Mouse (Mus musculus) midbrain, embryonic 11.5 days (tissue): ENCODE measurements at regions not wholly inside any gene's neighbourhood (a gene's known extent, or its start where the extent isn't known, plus 50 kb on each side); places are given as distances from the start of the nearest gene placed in this dataset.
A peak's percentile ranks its signal among the peaks of the same experiment; 100 is the strongest.

Experiments
- ATAC-seq: fragments of 200-750 bp; cut with Nextera tagmentation; 2 replicates; pipeline ENCODE4 v1.8.0; 2017; ENCODE audit warnings: moderate TSS enrichment, moderate library complexity; ENCODE audit not compliant: low FRiP score
- DNase-seq: peaks from one replicate; pipeline ENCODE4 v3.0.0; 2015; ENCODE audit warnings: low spot score; ENCODE audit errors: missing footprints
- H3K27ac ChIP-seq: fragments of 300-500 bp; sonication (generic); 2 replicates; pipeline ENCODE4 v1.5.1; 2014; ENCODE audit warnings: low read depth, low read length
- H3K27me3 ChIP-seq: fragments of 300-500 bp; sonication (generic); 2 replicates; pipeline ENCODE4 v1.6.1; 2014; ENCODE audit warnings: mild to moderate bottlenecking, low read length, moderate library complexity, mixed read lengths; ENCODE audit not compliant: control insufficient read depth, insufficient read depth
- H3K36me3 ChIP-seq: fragments of 300-500 bp; sonication (generic); 2 replicates; pipeline ENCODE4 v1.6.1; 2014; ENCODE audit warnings: mild to moderate bottlenecking, low read length, moderate library complexity, mixed read lengths; ENCODE audit not compliant: control insufficient read depth, insufficient read depth
- H3K4me1 ChIP-seq: fragments of 300-500 bp; sonication (generic); 2 replicates; pipeline ENCODE4 v1.6.1; 2014; ENCODE audit warnings: low read length; ENCODE audit not compliant: control insufficient read depth, insufficient read depth
- H3K4me2 ChIP-seq: fragments of 300-500 bp; sonication (generic); 2 replicates; pipeline ENCODE4 v1.6.1; 2014; ENCODE audit warnings: mild to moderate bottlenecking, moderate library complexity
- H3K4me3 ChIP-seq: fragments of 300-500 bp; sonication (generic); 2 replicates; pipeline ENCODE4 v1.5.1; 2014; ENCODE audit warnings: low read depth, low read length
- H3K9ac ChIP-seq: fragments of 300-500 bp; sonication (generic); 2 replicates; pipeline ENCODE4 v1.6.1; 2014; ENCODE audit warnings: low read length
- H3K9me3 ChIP-seq: fragments of 300-500 bp; sonication (generic); 2 replicates; pipeline ENCODE4 v1.6.1; 2016; ENCODE audit warnings: low read length; ENCODE audit not compliant: control insufficient read depth
- WGBS: fragments of 180-500 bp; shearing (Covaris S2); extraction: QIAGEN DNeasy Blood & Tissue Kit; methylation state at CpG from one replicate; pipeline ENCODE4 v1.1.7; 2014; 5-methylcytosine and 5-hydroxymethylcytosine counted together

DNA sequence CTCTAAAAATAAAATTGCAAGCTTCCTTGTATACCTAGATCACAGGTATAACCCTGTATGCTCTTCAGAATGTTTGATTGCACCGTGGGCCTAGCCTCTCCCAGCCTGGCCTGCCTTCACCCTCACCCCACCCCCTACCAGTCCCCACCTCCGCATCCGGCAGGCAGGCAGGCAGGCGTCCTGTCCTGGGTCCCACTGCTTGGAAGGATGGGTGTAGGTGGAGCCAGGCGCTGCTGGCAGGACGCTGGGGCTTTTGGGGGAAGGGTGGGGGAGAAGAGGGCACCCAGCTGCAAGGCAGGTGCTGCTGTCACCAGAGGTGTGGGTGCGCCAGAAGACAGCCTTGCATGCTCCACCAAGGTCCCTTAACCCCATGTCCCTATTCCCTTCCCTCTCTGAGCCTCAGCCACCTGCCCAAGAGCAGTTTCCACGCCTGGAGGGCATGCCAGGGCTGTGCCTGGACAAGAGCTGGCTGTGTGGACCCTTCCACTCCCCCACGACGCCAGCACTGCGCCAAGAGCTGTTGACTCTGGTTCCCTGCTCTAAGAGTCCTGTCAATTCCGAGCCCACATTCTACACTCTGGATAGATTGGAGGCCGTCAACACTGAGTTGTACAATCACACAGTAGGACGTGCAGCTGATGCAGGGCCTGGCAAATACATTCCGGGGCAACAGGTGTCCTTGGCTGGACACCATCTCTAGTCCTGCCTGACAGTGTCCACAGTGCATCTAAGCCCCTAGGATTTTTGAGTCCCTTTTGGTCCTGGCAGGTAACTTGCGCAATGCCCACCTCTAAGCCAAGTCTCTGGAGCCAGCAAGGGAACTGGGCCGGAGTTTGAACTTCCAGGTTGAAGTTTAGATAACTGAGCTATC, 170.0 kb upstream of the Id2 start:
- no peak overlapping the region for H3K27ac ChIP-seq
- H3K9me3 ChIP-seq = no peaks in the 10 kb centered on the region
- no peak overlapping the region for H3K4me2 ChIP-seq
- WGBS = 65% methylated on average over 17 of the region's 17 CpGs
- no peak for ATAC-seq
- no peaks in the 10 kb centered on the region for H3K27me3 ChIP-seq
- DNase-seq = peak; percentile 57
- H3K36me3 ChIP-seq = no peaks in the 10 kb centered on the region
- H3K4me1 ChIP-seq = no peaks in the 10 kb centered on the region
- no peak overlapping the region for H3K4me3 ChIP-seq
- no peak overlapping the region for H3K9ac ChIP-seq

DNA sequence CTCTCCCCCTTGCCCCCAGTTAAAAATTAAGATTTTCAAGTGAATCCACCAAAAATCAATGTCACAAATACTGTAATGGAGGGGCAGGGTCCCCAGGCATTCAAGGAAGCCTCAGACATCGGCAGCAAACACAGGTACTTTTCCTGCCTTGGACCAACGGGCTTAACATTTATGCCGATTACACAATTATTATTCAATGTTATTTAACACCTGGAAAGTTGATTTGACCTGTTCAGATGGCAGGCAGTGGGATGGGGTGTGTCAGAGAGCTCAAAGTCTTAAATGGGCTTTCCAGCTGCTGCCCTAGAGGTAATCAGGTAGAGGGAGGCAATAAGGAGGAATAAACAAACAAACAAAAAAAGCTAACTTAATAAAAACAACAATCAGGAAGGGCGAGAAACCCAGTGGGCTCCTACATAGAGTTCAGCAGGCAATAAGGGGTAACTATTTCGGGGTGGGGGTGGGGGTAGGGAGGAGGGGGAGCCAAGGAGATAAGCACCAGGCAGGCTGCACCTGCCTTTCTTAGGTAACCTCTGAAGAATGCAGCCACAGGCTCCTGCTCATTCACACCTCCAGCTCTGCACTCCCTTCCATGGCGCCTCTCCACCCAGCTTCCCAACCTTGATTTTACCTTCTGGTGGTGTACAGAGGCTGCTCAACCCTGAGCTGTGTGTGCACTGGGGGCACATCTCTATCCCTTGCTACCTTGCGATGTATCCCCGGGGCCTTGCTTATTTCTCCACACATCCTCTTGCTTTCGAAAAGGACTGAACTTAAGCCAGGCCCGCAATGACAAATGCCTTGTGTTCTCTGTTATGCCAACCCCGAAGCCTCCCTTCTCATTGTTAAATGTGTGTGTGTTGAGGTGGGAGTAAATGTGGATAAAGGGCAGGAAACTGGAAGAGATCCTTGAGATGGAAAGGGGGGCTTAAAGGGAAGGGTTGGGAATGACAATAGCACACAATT, 168.9 kb upstream of the Id2 start:
- peak; percentile 77 for DNase-seq
- Histone ChIP-seq H3K9ac (no peak overlapping the region), H3K4me3 (no peak overlapping the region), H3K4me2 (no peak overlapping the region), H3K27ac (no peak overlapping the region), H3K9me3 (no peaks in the 10 kb centered on the region), H3K27me3 (no peaks in the 10 kb centered on the region), H3K36me3 (no peaks in the 10 kb centered on the region), H3K4me1 (no peaks in the 10 kb centered on the region)
- 61% methylated on average over 11 of the region's 11 CpGs for WGBS
- ATAC-seq = no peak

DNA sequence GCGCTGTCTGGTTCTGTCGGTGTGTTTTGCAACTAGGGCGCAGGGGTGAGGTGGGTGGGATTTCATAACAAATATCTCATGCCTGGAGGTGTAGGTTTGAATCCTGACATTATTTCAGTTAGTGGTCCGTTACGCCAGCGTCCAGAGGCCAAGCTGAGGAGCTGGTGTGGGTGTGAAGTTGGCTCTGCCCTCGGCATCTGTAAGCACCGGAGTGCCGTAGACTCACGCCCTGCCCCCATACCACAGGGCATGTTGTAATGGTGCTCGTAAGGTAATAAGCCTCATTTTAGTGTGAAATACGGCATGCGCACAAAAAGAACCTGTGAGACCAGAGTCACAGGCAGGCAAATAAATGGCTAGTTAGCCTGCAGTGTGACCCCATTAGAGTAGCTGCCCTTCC, 168.1 kb upstream of the Id2 start:
- H3K36me3 ChIP-seq = no peaks in the 10 kb centered on the region
- peak; percentile 35 for DNase-seq
- no peak overlapping the region for H3K27ac ChIP-seq
- no peak for ATAC-seq
- no peaks in the 10 kb centered on the region for H3K27me3 ChIP-seq
- no peaks in the 10 kb centered on the region for H3K9me3 ChIP-seq
- no peak overlapping the region for H3K9ac ChIP-seq
- no peak overlapping the region for H3K4me3 ChIP-seq
- H3K4me1 ChIP-seq = no peaks in the 10 kb centered on the region
- WGBS = 84% methylated on average over 13 of the region's 13 CpGs
- no peak overlapping the region for H3K4me2 ChIP-seq

GRCm38 (mm10) chr12:25264408-25264807, 167.5 kb upstream of the Id2 start:
- Histone ChIP-seq H3K4me3 (no peak overlapping the region), H3K9me3 (no peaks in the 10 kb centered on the region), H3K4me2 (no peak overlapping the region), H3K4me1 (no peaks in the 10 kb centered on the region), H3K36me3 (no peaks in the 10 kb centered on the region), H3K27ac (no peak overlapping the region), H3K9ac (no peak overlapping the region), H3K27me3 (no peaks in the 10 kb centered on the region)
- DNase-seq (peak; percentile 54), ATAC-seq (no peak)
- 91% methylated on average over 3 of the region's 3 CpGs for WGBS

GRCm38 (mm10) chr12:25262461-25262860, 165.5 kb upstream of the Id2 start:
- Histone ChIP-seq H3K9ac (no peak overlapping the region), H3K27ac (no peak overlapping the region), H3K27me3 (no peaks in the 10 kb centered on the region), H3K36me3 (no peaks in the 10 kb centered on the region), H3K4me3 (no peak overlapping the region), H3K9me3 (no peaks in the 10 kb centered on the region), H3K4me1 (no peaks in the 10 kb centered on the region), H3K4me2 (no peak overlapping the region)
- DNase-seq = no peak
- WGBS = 87% methylated on average over 3 of the region's 3 CpGs
- ATAC-seq = no peak

DNA sequence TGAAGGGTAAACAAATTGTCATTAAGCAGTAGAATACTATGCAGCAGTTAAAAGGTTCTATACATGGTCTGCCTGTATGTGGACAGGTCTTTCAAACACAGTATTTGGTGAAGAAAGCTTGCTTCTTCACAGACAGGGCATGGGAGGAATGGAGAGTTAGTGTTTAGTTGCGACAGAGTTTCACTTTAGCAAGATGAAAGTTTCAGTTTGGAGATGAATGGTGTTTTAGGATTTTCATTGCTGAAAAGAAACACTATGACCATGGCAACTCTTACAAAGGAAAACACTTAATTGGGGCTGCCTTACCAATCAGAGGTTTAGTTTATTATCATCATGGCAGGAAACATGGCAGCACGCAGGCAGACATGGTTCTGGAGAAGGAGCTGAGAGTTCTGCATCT, 162.2 kb upstream of the Id2 start:
- H3K27me3 ChIP-seq = no peaks in the 10 kb centered on the region
- no peaks in the 10 kb centered on the region for H3K36me3 ChIP-seq
- DNase-seq (no peak), ATAC-seq (no peak)
- no peaks in the 10 kb centered on the region for H3K9me3 ChIP-seq
- no peak overlapping the region for H3K27ac ChIP-seq
- no peak overlapping the region for H3K4me2 ChIP-seq
- H3K4me3 ChIP-seq = no peak overlapping the region
- WGBS = 90% methylated on average over 2 of the region's 2 CpGs
- no peaks in the 10 kb centered on the region for H3K4me1 ChIP-seq
- H3K9ac ChIP-seq = no peak overlapping the region

DNA sequence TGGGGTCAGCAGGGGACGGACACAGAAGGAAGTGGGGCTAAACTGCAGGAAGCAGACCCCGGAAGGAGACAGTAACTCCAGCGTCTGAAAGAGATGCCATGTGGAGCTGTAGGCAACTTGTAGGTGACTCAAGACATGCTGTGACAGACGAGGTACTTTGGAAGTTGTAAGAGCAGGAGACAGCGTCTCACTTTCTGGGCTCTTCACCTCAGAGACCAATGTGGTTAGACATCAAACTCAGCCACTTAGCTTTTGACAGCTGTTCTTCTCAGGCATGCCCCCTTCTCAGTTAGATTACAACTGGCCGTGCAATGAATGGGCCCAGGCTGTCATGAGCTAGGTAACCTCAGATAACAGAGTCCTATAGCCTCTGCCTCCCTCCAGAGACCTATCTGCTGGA, 159.3 kb upstream of the Id2 start:
- no peak for ATAC-seq
- Histone ChIP-seq H3K27ac (no peak overlapping the region), H3K9ac (no peak overlapping the region), H3K4me1 (no peaks in the 10 kb centered on the region), H3K4me3 (no peak overlapping the region), H3K9me3 (peaks cover 3% of the 10 kb centered on the region; the same call in 1 of the 2 replicates), H3K4me2 (no peak overlapping the region), H3K27me3 (no peaks in the 10 kb centered on the region), H3K36me3 (no peaks in the 10 kb centered on the region)
- no peak for DNase-seq
- WGBS = 72% methylated on average over 6 of the region's 6 CpGs

- H3K36me3 ChIP-seq = no peaks in the 10 kb centered on the region
- H3K4me1 ChIP-seq = peaks cover 3% of the 10 kb centered on the region; the same call in 1 of the 2 replicates
- DNase-seq (no peak), ATAC-seq (no peak)
- H3K9me3 ChIP-seq = peaks cover 3% of the 10 kb centered on the region; the same call in 1 of the 2 replicates
- no peak overlapping the region for H3K4me3 ChIP-seq
- H3K27ac ChIP-seq = no peak overlapping the region
- 83% methylated on average over 6 of the region's 6 CpGs for WGBS
- H3K27me3 ChIP-seq = no peaks in the 10 kb centered on the region
- no peak overlapping the region for H3K9ac ChIP-seq
- no peak overlapping the region for H3K4me2 ChIP-seq
These were observed 157.8 kb upstream of the Id2 start for GRCm38 (mm10) chr12:25254716-25255115.
